Mouse (Mus musculus): ENCODE measurements around the gene Gm45717. TPM values are rescaled to one million over a fixed set of nuclear protein-coding genes. Genes with fewer than 3 reads are reported as not detected.
"Not testable (repeated sequence)": the region's sequence is repeated elsewhere in the genome, so short reads cannot be mapped to it uniquely, and the experiment has no call there.

The Gm45717 gene
- polyA plus RNA-seq, 1 experiment: not detected

- Histone ChIP-seq H3K27ac (ENCODE audit: control insufficient read depth, insufficient read depth, low read depth, low read length, poor library complexity) (no peak overlapping the region), H3K4me3 (replicated peaks; ENCODE audit: control insufficient read depth, low read depth, low read length) (no peak overlapping the region), H3K4me1 (ENCODE audit: control insufficient read depth, insufficient read depth, low read length) (no peaks in the 10 kb centered on the region; the same call in 1 of the 2 replicates)
- TF ChIP-seq POLR2A (IDR thresholded peaks at IDR 0.05; ENCODE audit: borderline replicate concordance, control insufficient read depth, low read depth, low read length): no peak
- no peak for TF ChIP-seq CTCF (IDR thresholded peaks at IDR 0.05; ENCODE audit: control insufficient read depth, insufficient read depth, low read length)
- 28% methylated on average over 9 of the region's 9 CpGs for WGBS
Observed at GRCm38 (mm10) chr7:140974940-140975339, 19.2 kb upstream of the Gm45717 start.

- Histone ChIP-seq H3K27ac (ENCODE audit: control insufficient read depth, insufficient read depth, low read depth, low read length, poor library complexity) (no peak overlapping the region), H3K4me3 (replicated peaks; ENCODE audit: control insufficient read depth, low read depth, low read length) (no peak overlapping the region), H3K4me1 (ENCODE audit: control insufficient read depth, insufficient read depth, low read length) (no peaks in the 10 kb centered on the region; the same call in 1 of the 2 replicates)
- 61% methylated on average over 14 of the region's 14 CpGs for WGBS
- TF ChIP-seq POLR2A (IDR thresholded peaks at IDR 0.05; ENCODE audit: borderline replicate concordance, control insufficient read depth, low read depth, low read length) (no peak), CTCF (IDR thresholded peaks at IDR 0.05; ENCODE audit: control insufficient read depth, insufficient read depth, low read length) (no peak)
Observed at GRCm38 (mm10) chr7:140973396-140974165, 17.8 kb upstream of the Gm45717 start.

- Histone ChIP-seq H3K4me1 (ENCODE audit: control insufficient read depth, insufficient read depth, low read length) (no peaks in the 10 kb centered on the region; the same call in 1 of the 2 replicates), H3K4me3 (replicated peaks; ENCODE audit: control insufficient read depth, low read depth, low read length) (no peak overlapping the region), H3K27ac (ENCODE audit: control insufficient read depth, insufficient read depth, low read depth, low read length, poor library complexity) (no peak overlapping the region)
- 85% methylated on average over 8 of the region's 8 CpGs for WGBS
- no peak for TF ChIP-seq CTCF (IDR thresholded peaks at IDR 0.05; ENCODE audit: control insufficient read depth, insufficient read depth, low read length)
- TF ChIP-seq POLR2A (IDR thresholded peaks at IDR 0.05; ENCODE audit: borderline replicate concordance, control insufficient read depth, low read depth, low read length): no peak
Observed at GRCm38 (mm10) chr7:140971479-140972171, 15.9 kb upstream of the Gm45717 start.

GRCm38 (mm10) chr7:140970931-140971330 lies 15.2 kb upstream of the Gm45717 start:
- Histone ChIP-seq H3K4me3 (replicated peaks; ENCODE audit: control insufficient read depth, low read depth, low read length) (no peak overlapping the region), H3K4me1 (ENCODE audit: control insufficient read depth, insufficient read depth, low read length) (no peaks in the 10 kb centered on the region; the same call in 1 of the 2 replicates), H3K27ac (ENCODE audit: control insufficient read depth, insufficient read depth, low read depth, low read length, poor library complexity) (no peak overlapping the region)
- WGBS: 31% methylated on average over 7 of the region's 7 CpGs
- TF ChIP-seq POLR2A (IDR thresholded peaks at IDR 0.05; ENCODE audit: borderline replicate concordance, control insufficient read depth, low read depth, low read length) (no peak), CTCF (IDR thresholded peaks at IDR 0.05; ENCODE audit: control insufficient read depth, insufficient read depth, low read length) (no peak)

GRCm38 (mm10) chr7:140968710-140969109 lies 13.0 kb upstream of the Gm45717 start:
- H3K27ac ChIP-seq (ENCODE audit: control insufficient read depth, insufficient read depth, low read depth, low read length, poor library complexity); H3K4me1 ChIP-seq (ENCODE audit: control insufficient read depth, insufficient read depth, low read length); H3K4me3 ChIP-seq (replicated peaks; ENCODE audit: control insufficient read depth, low read depth, low read length): not testable (repeated sequence)
- 31% methylated on average over 3 of the region's 3 CpGs for WGBS

GRCm38 (mm10) chr7:140967862-140968591 lies 12.3 kb upstream of the Gm45717 start:
- TF ChIP-seq POLR2A (IDR thresholded peaks at IDR 0.05; ENCODE audit: borderline replicate concordance, control insufficient read depth, low read depth, low read length) (no peak), CTCF (IDR thresholded peaks at IDR 0.05; ENCODE audit: control insufficient read depth, insufficient read depth, low read length) (no peak)
- H3K4me1 ChIP-seq (ENCODE audit: control insufficient read depth, insufficient read depth, low read length): no peaks in the 10 kb centered on the region; the same call in 1 of the 2 replicates
- H3K27ac ChIP-seq (ENCODE audit: control insufficient read depth, insufficient read depth, low read depth, low read length, poor library complexity): no peak overlapping the region
- 7% methylated on average over 14 of the region's 14 CpGs for WGBS
- no peak overlapping the region for H3K4me3 ChIP-seq (replicated peaks; ENCODE audit: control insufficient read depth, low read depth, low read length)

- 60% methylated on average over 4 of the region's 4 CpGs for WGBS
- TF ChIP-seq CTCF (IDR thresholded peaks at IDR 0.05; ENCODE audit: control insufficient read depth, insufficient read depth, low read length) (no peak), POLR2A (IDR thresholded peaks at IDR 0.05; ENCODE audit: borderline replicate concordance, control insufficient read depth, low read depth, low read length) (no peak)
- Histone ChIP-seq H3K4me1 (ENCODE audit: control insufficient read depth, insufficient read depth, low read length) (no peaks in the 10 kb centered on the region; the same call in 1 of the 2 replicates), H3K4me3 (replicated peaks; ENCODE audit: control insufficient read depth, low read depth, low read length) (no peak within 1 kb of the TSS), H3K27ac (ENCODE audit: control insufficient read depth, insufficient read depth, low read depth, low read length, poor library complexity) (no peak within 1 kb of the TSS)
Observed at GRCm38 (mm10) chr7:140966921-140967320, 11.2 kb upstream of the Gm45717 start, which contains the start of gene Ifitm1. Gene Ifitm1, plus strand, starts transcription at chr7:140967221.

- H3K27ac ChIP-seq (ENCODE audit: control insufficient read depth, insufficient read depth, low read depth, low read length, poor library complexity): no peak overlapping the region
- no peak overlapping the region for H3K4me3 ChIP-seq (replicated peaks; ENCODE audit: control insufficient read depth, low read depth, low read length)
- WGBS: 76% methylated on average over 2 of the region's 2 CpGs
- peaks cover 3% of the 10 kb centered on the region; the same call in 1 of the 2 replicates for H3K4me1 ChIP-seq (ENCODE audit: control insufficient read depth, insufficient read depth, low read length)
- no peak for TF ChIP-seq POLR2A (IDR thresholded peaks at IDR 0.05; ENCODE audit: borderline replicate concordance, control insufficient read depth, low read depth, low read length)
- no peak for TF ChIP-seq CTCF (IDR thresholded peaks at IDR 0.05; ENCODE audit: control insufficient read depth, insufficient read depth, low read length)
Observed at GRCm38 (mm10) chr7:140962733-140963132, 7.0 kb upstream of the Gm45717 start.
